Mouse (Mus musculus) midbrain, embryonic 14.5 days (tissue): ENCODE data around the gene Cygb. TPM values are rescaled to one million over a fixed set of nuclear protein-coding genes. Genes with fewer than 3 reads are reported as not detected.

ENCODE experiments used
- ATAC-seq: fragments of 200-750 bp; cut with Nextera tagmentation; 2 replicates; pipeline ENCODE4 v1.8.0; 2017; ENCODE audit warnings: moderate number of reproducible peaks, moderate library complexity; ENCODE audit not compliant: low FRiP score, low TSS enrichment
- DNase-seq: peaks from one replicate; pipeline ENCODE4 v3.0.0-alpha.2; 2015
- H3K27ac ChIP-seq: fragments of 300-500 bp; sonication (generic); replicated peaks from 2 replicates; pipeline ENCODE4 v1.5.1; 2014; ENCODE audit warnings: mild to moderate bottlenecking, low read depth, low read length, moderate library complexity
- H3K27me3 ChIP-seq: fragments of 300-500 bp; sonication (generic); 2 replicates; pipeline ENCODE4 v1.6.1; 2014; ENCODE audit warnings: low read length, control low read depth, mixed read lengths; ENCODE audit not compliant: control insufficient read depth, insufficient read depth
- H3K36me3 ChIP-seq: fragments of 300-500 bp; sonication (generic); 2 replicates; pipeline ENCODE4 v1.6.1; 2014; ENCODE audit warnings: low read length, control low read depth; ENCODE audit not compliant: control insufficient read depth, insufficient read depth
- H3K4me1 ChIP-seq: fragments of 300-500 bp; sonication (generic); 2 replicates; pipeline ENCODE4 v1.6.1; 2014; ENCODE audit warnings: mild to moderate bottlenecking, antibody characterized with exemption, low read length, control low read depth; ENCODE audit not compliant: control insufficient read depth, insufficient read depth
- H3K4me2 ChIP-seq: fragments of 300-500 bp; sonication (generic); 2 replicates; pipeline ENCODE4 v1.6.1; 2014; ENCODE audit warnings: mild to moderate bottlenecking, low read length, moderate library complexity
- H3K4me3 ChIP-seq: fragments of 300-500 bp; sonication (generic); replicated peaks from 2 replicates; pipeline ENCODE4 v1.5.1; 2014; ENCODE audit warnings: low read depth, low read length
- H3K9ac ChIP-seq: fragments of 300-500 bp; sonication (generic); replicated peaks from 2 replicates; pipeline ENCODE4 v1.6.1; 2014; ENCODE audit warnings: mild to moderate bottlenecking, low read length, moderate library complexity
- H3K9me3 ChIP-seq: fragments of 300-500 bp; sonication (generic); 2 replicates; pipeline ENCODE4 v1.6.1; 2016; ENCODE audit warnings: low read length, control low read depth, mixed read lengths; ENCODE audit not compliant: control insufficient read depth
- WGBS: fragments of 180-500 bp; shearing (Covaris S2); extraction: QIAGEN DNeasy Blood & Tissue Kit; methylation state at CpG from one replicate; pipeline ENCODE4 v1.1.7; 2014; 5-methylcytosine and 5-hydroxymethylcytosine counted together
- polyA plus RNA-seq: library from polyadenylated mRNA; unstranded; fragments of >200 nt; fragmentation: Nextera tagmentation; extraction: Ambion mirVana; gene quantifications from 2 replicates; pipeline ENCODE4 v1.2.1, GENCODE M21; 2014

Cygb gene
- polyA plus RNA-seq = 19.1 and 24.0 TPM in 2 replicates

DNA sequence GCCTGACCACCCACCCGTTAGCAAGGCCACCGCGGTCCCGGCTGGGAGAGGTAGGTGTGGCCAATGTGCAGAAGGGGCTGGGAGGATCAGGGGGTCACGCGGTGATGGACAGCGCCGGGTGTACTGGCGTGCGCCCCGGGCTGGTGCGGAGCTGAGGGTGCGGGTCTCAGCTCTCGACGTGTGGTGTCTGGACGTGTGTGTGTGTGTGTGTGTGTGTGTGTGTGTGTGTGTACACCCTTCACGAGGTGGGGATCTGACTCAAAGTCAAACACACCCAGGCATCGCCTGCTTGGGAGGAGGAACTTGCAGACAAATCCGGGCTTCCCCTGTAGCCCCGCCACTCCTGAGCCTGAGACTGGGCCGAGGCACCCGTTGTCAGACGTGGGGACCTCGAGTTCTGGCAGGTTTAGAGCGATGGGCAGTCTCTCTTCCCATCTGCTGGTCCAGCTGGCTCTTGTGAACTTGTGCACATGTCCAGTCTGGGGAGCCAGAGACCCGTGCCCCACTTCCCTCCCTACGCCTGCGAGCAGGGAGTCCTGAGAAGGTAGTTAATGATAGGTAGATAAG lies at the start of gene Cygb:
TSS of gene Cygb (minus strand) at position 59 of the 567 bp plus-strand sequence.
- Histone ChIP-seq H3K4me1 (peaks cover 14% of the 10 kb centered on the region; the same call in 1 of the 2 replicates), H3K4me2 (peak within 1 kb of the TSS; percentile 94), H3K9ac (peak within 1 kb of the TSS; percentile 78), H3K27ac (peak within 1 kb of the TSS; percentile 28; the same call in 1 of the 2 replicates), H3K9me3 (no peaks in the 10 kb centered on the region), H3K36me3 (0 out of 2 replicates have a peak, but pooled peaks cover 4% of the 10 kb centered on the region), H3K27me3 (peaks cover 19% of the 10 kb centered on the region; the same call in 1 of the 2 replicates), H3K4me3 (peak within 1 kb of the TSS; percentile 57)
- no peak for ATAC-seq
- DNase-seq = peak; percentile 44
- WGBS = 7% methylated on average over 28 of the region's 28 CpGs

DNA sequence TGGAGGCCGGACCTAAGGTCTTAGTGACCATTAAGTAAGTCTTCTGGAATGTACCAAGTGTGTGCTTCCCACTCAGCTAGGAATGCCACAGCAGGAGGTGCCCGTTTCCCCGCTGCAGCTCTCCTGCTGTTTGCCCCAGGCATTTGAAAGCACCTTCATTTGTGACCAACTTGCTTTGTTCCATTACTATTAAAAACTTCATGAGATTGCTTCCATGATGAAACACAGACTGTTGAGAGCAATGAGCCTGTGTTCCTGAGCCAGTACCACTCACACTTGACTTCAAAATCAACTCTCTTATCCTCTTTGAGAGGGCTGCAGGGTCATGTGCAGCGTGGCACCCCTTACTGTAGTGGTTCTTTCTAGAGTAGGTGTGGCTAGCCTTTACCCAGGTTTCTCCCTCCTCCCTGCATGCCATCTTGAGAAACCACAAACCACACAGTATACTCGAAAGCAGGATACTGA lies 47.3 kb upstream of the Cygb start:
- Histone ChIP-seq H3K9ac (no peak overlapping the region), H3K27ac (no peak overlapping the region), H3K27me3 (no peaks in the 10 kb centered on the region), H3K36me3 (no peaks in the 10 kb centered on the region), H3K4me1 (no peaks in the 10 kb centered on the region), H3K9me3 (no peaks in the 10 kb centered on the region), H3K4me3 (no peak overlapping the region), H3K4me2 (no peak overlapping the region)
- ATAC-seq (no peak), DNase-seq (no peak)
- WGBS = 55% methylated on average over 5 of the region's 5 CpGs

DNA sequence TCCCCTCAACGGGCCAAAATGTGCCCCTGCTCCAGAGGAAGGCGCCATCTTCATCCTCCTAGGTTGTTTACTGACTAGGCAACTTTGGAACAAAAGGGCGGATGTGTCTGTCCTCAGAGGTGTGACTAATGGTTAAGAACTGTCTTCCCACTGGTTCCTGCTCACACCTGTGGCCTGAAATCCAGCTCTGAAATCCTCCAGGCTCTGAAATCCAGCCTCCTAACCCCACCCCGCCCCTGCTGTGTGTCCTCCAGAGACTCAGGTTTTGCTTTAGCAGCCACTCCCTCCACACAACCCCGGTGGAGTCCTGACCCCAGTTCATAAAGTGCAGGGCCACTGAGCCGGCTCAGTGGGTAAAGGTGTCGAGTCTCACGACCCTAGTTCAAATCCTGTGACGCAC lies 43.4 kb upstream of the Cygb start:
- H3K27ac ChIP-seq = no peak overlapping the region
- H3K36me3 ChIP-seq = no peaks in the 10 kb centered on the region
- no peak overlapping the region for H3K9ac ChIP-seq
- peaks cover 26% of the 10 kb centered on the region; the same call in 1 of the 2 replicates for H3K27me3 ChIP-seq
- no peak overlapping the region for H3K4me3 ChIP-seq
- DNase-seq = no peak
- H3K4me2 ChIP-seq = no peak overlapping the region
- H3K4me1 ChIP-seq = 0 out of 2 replicates have a peak, but pooled peaks cover 3% of the 10 kb centered on the region
- WGBS = 73% methylated on average over 9 of the region's 9 CpGs
- no peak for ATAC-seq
- H3K9me3 ChIP-seq = no peaks in the 10 kb centered on the region

DNA sequence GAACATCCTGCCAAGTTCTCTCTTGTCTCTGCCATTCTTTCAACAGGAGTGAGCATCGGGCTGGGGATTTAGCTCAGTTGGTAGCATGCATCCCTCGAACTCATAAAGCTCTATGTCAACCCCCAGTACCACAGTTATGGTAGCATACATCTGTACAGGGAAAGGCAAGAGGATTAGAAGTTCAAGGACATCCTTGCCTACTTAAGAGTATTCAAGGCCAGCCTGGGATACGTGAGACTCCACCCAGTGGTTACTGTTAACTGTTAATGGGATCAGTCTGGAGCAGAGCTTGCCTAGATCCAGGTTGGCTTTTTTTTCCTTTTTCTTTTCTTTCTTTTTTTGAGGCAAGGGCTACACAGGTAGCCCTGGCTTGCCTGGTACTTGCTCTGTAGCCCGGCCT lies 42.3 kb upstream of the Cygb start:
- Histone ChIP-seq H3K36me3 (no peaks in the 10 kb centered on the region), H3K27me3 (peaks cover 26% of the 10 kb centered on the region; the same call in 1 of the 2 replicates), H3K4me3 (no peak overlapping the region), H3K4me1 (0 out of 2 replicates have a peak, but pooled peaks cover 3% of the 10 kb centered on the region), H3K4me2 (no peak overlapping the region), H3K9ac (no peak overlapping the region), H3K9me3 (no peaks in the 10 kb centered on the region), H3K27ac (no peak overlapping the region)
- ATAC-seq (no peak), DNase-seq (no peak)
- WGBS = 86% methylated on average over 4 of the region's 4 CpGs

DNA sequence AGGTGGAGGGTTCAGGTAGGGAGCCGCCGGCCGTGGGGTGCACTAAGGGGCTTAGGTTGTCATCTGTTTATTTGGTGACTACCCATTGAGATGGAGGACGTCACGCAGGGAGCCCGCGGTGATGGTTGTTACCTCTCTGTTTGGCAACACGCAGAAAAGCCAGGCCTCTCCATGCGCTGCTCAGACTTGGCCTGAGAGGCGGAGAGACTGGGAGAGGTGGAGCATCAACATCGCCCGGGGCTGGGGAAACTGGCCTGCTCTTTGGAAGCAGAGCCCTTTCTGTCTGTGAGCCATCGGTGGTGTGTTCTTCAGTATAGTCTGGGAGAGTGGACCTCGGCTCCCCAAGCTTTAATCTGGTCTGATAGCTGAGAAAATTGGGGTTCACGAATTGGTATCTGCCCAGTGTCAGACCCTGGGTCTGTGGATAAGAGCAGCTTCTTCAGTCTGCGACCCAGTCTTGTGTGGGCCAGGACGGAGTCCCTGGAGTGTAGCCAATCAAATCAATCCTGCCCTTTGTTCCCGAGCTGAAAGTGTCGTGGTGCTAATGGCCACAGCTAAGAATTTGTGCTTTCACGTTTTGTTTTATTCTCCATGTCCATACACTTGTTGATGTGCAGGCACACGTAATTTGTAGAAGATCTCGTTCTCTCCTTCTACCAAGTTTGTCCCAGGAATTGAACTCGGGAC lies 41.2 kb upstream of the Cygb start:
- Histone ChIP-seq H3K4me3 (0 out of 2 replicates have a peak overlapping the region, but pooled peaks have one; percentile 29), H3K9ac (no peak overlapping the region), H3K27ac (no peak overlapping the region), H3K9me3 (no peaks in the 10 kb centered on the region), H3K4me2 (no peak overlapping the region), H3K27me3 (peaks cover 26% of the 10 kb centered on the region; the same call in 1 of the 2 replicates), H3K36me3 (no peaks in the 10 kb centered on the region), H3K4me1 (0 out of 2 replicates have a peak, but pooled peaks cover 3% of the 10 kb centered on the region)
- 21% methylated on average over 23 of the region's 23 CpGs for WGBS
- DNase-seq (peak; percentile 30), ATAC-seq (no peak)

DNA sequence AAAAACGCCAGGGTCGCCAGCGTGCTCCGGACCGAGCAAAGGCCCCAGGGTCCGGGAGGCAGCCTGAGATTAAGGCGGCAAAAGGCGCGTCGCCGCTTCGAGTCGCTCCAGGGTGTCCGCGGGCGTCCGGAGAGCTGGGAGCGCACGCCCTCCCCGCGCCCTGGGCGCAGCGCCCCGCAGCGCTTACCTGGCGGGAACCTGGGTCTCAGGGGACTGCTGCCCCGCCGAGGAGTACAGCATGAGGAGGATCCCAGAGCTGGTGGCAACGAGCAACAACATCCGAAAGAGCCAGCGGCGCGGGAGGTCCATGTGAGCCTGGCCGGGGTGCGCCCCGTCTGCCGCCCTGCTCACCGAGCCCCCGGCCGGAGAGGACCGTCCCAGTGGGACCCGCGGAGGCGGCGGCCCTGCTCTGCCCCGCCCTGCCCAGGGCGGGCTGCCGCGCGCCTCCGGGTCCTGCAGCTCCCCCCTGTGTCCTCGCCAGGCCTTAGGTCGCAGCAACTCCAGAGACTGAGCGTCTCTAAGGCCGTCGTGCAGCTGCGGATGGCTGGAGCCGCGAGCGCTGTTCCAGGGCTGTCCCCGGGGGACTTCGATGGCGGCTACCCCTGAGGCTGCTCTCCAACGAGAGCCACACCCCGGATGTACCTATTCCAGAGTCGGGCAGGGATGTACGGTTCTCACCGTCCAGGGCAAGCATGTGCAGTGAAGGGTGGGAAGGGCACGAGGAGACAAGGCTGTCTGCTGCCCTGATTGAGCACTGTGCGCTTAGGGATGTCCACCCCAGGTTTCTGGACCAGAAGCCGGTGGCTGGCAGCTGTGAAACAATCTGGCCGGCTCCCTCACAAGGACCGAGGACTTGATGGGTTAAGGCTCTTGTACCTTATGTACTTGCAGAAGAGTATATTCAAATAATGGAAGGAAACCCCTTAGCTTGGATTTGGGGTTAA lies 40.4 kb upstream of the Cygb start:
- Histone ChIP-seq H3K36me3 (no peaks in the 10 kb centered on the region), H3K27ac (no peak overlapping the region), H3K27me3 (peaks cover 26% of the 10 kb centered on the region; the same call in 1 of the 2 replicates), H3K4me3 (peak overlapping the region; percentile 29), H3K4me2 (peak overlapping the region; percentile 56), H3K9ac (peak overlapping the region; percentile 34; the same call in 1 of the 2 replicates), H3K4me1 (0 out of 2 replicates have a peak, but pooled peaks cover 3% of the 10 kb centered on the region), H3K9me3 (no peaks in the 10 kb centered on the region)
- peak; percentile 45 for DNase-seq
- ATAC-seq = no peak
- WGBS = 1% methylated on average over 68 of the region's 73 CpGs

DNA sequence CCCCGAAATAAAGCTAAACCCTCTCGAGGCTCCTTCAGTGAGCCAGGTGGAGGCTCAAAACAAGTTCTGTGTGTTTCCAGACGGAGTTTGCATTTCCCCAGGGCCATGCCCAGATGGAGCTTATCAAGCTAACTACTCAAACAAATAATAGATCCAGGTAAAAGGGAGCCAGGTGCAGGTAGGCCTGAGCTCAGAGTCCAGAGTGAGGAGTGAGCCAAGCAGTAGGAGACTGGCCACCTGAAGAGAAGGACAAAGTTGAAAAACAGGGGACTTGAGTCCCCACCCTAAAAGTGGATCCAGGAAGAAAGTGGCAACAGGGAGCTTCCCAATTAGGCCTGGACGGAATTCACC lies 39.8 kb upstream of the Cygb start:
- peak overlapping the region; percentile 56 for H3K4me2 ChIP-seq
- ATAC-seq = no peak
- 37% methylated on average over 4 of the region's 4 CpGs for WGBS

More for the DNA sequence above, 39.8 kb upstream of the Cygb start:
- Histone ChIP-seq H3K9ac (no peak overlapping the region), H3K4me1 (0 out of 2 replicates have a peak, but pooled peaks cover 3% of the 10 kb centered on the region), H3K27me3 (peaks cover 26% of the 10 kb centered on the region; the same call in 1 of the 2 replicates), H3K27ac (no peak overlapping the region), H3K9me3 (no peaks in the 10 kb centered on the region), H3K4me3 (peak overlapping the region; percentile 29), H3K36me3 (no peaks in the 10 kb centered on the region)
- no peak for DNase-seq
